Mouse (Mus musculus) small intestine, adult 10 weeks (tissue): ENCODE results near the gene Olfr78. TPM values are rescaled to one million over a fixed set of nuclear protein-coding genes. Genes with fewer than 3 reads are reported as not detected.

ENCODE experiments used
- polyA plus RNA-seq: library from polyadenylated mRNA; stranded (reverse); fragments of 350-450 nt; fragmentation: Illumina TruSeq; extraction: RNeasy Lipid Tissue Mini Kit (QIAGEN cat#74804); gene quantifications from one replicate; pipeline ENCODE4 v1.2.3, GENCODE M21; 2014; ENCODE audit warnings: low replicate concordance

Olfr78 gene
- 1.3 TPM for polyA plus RNA-seq

DNA sequence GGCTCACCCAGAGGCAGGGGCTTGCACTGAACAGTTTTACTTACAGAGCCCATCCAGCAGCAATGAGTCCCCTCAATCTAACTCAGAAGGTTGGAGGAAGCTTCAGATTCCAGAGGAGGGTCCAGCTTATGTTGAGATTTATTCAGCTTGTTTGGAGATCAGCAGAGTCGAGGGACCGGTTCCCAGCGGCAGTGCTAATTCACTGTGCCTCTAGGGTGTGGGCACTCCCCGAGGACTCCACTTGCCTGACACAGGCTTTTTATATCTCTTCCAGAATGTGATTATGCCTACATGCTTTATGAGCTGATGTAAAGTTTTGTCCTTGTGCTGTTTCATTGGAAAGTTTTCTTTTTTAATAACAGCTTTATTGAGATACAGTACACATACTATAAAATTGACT, at the start of gene Olfr78, which contains the start of gene Olfr560:
TSS of gene Olfr78 (minus strand) at position 206 of the 400 bp plus-strand sequence.
TSS of gene Olfr560 (minus strand) at position 101 of the 400 bp plus-strand sequence.

DNA sequence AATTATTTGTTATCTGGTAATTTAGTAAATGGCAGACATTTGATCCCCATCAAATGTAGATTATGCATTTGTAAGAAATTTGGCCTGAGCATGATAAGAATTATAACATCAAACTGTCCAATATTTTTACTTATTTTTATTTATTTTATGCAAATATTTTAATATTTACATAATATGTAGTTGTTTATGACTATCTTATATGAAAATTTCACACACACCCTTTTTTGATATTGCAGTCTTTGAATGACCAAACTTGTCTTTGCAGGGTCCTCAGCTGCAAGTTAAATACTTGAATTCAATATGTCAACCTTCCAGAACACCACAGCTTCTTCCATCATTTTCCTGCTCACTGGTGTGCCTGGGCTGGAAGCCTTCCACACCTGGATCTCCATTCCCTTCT, 43.9 kb upstream of the Olfr78 start, which contains the start of gene Olfr564:
TSS of gene Olfr564 (plus strand) at position 301 of the 400 bp plus-strand sequence.

DNA sequence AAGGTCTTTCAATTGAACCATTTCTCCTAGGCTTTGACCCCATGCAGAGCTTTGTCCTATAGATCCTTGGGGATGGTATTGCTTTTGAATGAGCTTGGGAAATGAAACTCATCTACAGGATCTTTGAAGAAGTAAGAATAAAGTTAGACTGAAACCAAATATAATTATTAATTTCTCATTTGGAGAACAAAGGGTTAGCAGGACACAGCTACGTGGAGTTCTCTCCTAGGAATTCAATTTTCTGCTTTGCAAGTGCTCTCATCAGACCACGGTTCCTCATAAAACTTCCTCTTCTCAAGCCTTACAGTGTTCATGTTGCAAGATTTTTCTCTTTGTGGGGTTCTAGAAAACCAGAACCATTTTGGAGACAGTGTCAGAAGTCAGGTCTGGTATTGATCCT, 11.7 kb upstream of the Olfr78 start, which contains the start of gene Olfr561:
TSS of gene Olfr561 (plus strand) at position 301 of the 400 bp plus-strand sequence.

DNA sequence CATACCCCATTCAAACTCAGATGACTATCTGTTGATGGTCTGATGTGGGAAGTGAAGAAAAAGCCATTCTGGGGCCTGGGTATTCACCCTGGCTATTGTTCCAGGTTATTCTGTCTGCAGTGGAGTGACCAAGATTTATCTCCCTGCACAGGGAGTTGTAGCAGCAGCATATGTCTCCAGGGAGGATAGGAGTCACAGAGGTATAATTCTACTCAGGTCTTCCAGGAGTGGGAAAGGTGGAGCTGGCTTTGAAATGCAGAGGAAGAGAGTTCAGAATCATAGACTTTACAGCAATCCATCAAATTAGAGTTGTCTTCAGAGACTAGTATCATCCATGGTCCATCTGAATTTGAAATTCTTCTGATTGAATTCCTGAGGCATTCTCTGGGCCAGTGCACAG, 31.9 kb downstream of the Olfr78 start, which contains the start of gene Olfr559:
TSS of gene Olfr559 (minus strand) at position 101 of the 400 bp plus-strand sequence.

DNA sequence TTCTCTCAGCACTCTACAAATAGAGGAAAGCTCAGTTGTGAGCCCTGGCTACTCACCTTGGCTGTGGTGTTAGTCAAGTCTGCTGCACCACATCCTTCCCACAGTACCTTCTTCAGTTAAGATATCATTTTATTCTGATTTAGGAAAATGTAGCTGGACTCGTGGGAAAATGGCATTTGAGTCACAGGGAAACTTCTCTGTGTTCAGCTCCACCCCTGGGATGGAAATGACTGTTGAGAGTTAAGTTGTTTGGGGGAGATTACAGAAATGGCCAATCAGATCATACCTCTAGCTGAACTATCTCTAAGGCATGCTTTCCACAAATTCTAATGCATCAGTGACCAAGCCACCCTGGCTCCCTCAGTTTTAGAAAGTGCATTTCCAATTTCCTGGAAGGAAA, 40.3 kb downstream of the Olfr78 start, which contains the start of gene Olfr33:
TSS of gene Olfr33 (minus strand) at position 101 of the 400 bp plus-strand sequence.

DNA sequence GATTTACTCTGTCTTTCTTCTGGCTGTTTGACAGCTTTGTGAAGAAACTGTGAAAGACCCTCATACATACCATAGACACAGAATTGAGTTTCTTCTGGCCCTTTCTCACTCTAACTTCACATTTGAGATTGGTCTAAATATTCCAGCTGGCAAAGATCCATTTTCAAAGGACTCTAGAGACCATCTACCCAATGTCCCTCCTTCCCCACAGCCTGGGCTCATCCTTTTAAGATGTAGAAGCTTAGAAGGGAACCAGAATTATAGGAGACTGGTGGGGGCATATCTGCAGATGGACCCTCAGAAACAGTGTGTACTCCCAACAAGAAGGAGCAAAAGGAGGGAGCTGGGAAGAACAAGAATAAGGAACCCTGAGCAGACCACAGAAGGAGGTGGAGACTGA, 57.4 kb downstream of the Olfr78 start, which contains the start of gene Olfr558:
TSS of gene Olfr558 (plus strand) at position 301 of the 400 bp plus-strand sequence.

DNA sequence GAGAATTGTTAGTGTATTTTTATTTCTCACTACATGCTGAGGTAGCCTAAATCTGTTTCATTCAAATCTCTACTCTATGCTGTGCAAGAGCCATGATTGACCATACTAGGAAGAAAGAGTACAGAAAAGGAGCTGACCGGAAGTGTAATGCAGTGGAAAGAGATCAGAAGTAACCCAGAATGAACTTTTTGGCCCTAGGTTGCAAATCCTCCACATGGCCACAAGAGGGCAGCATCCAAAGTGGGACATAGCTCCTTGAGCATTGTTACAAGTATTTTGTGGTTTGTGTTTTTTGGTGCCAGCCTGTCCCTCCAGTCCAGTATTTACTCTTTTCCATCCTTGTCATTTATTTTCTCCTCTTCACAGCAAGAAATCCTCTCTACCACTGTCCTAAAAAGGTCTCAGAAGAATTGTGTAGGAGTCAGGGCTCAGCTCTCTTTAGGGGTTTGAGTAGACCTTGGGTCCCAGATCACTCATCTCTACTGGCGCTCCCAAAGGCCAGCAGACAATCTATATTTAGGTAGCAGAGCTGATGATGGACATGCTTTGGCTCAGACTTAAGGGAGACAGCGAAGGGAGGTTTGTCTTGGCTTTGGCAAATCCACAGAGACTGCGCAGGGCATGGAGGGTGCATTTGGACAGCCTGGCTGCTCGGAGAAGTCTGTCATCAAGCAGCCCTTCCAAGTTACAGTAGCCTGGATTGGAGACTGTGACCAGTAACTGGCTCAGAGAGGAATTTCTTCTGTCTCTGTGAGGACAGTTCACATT, 63.7 kb downstream of the Olfr78 start, which contains the start of gene Olfr557:
TSS of gene Olfr557 (plus strand) at position 553 of the 768 bp plus-strand sequence.

Other genes starting within 250 kb of the Olfr78 start
- gene Olfr547, start 224.7 kb downstream of the Olfr78 start, polyA plus RNA-seq: not detected
- gene Olfr548-ps1, start 218.6 kb downstream of the Olfr78 start, polyA plus RNA-seq: not detected
- not detected for gene Olfr549, start 209.6 kb downstream of the Olfr78 start, polyA plus RNA-seq
- 15.3 TPM for gene Trim21, start 194.0 kb downstream of the Olfr78 start, polyA plus RNA-seq
- not detected for gene Olfr550, start 188.0 kb downstream of the Olfr78 start, polyA plus RNA-seq
- gene Olfr551, start 167.6 kb downstream of the Olfr78 start, polyA plus RNA-seq: not detected
- not detected for gene Olfr552, start 161.7 kb downstream of the Olfr78 start, polyA plus RNA-seq
- gene Olfr553, start 141.3 kb downstream of the Olfr78 start, polyA plus RNA-seq: not detected
- not detected for gene Olfr554, start 121.0 kb downstream of the Olfr78 start, polyA plus RNA-seq
- gene Olfr555, start 100.6 kb downstream of the Olfr78 start, polyA plus RNA-seq: not detected
- gene Olfr556, start 94.6 kb downstream of the Olfr78 start, polyA plus RNA-seq: not detected
- gene Trim68, start 72.1 kb downstream of the Olfr78 start, polyA plus RNA-seq: 3.0 TPM
- gene Olfr557, start 63.6 kb downstream of the Olfr78 start, polyA plus RNA-seq: not detected
- gene Olfr558, start 57.3 kb downstream of the Olfr78 start, polyA plus RNA-seq: 2.3 TPM
- not detected for gene Olfr33, start 40.4 kb downstream of the Olfr78 start, polyA plus RNA-seq
- gene Olfr559, start 32.0 kb downstream of the Olfr78 start, polyA plus RNA-seq: not detected
- gene Olfr560, start 105 bp downstream of the Olfr78 start, polyA plus RNA-seq: 0.30 TPM
- gene Olfr561, start 11.8 kb upstream of the Olfr78 start, polyA plus RNA-seq: 0.26 TPM
- not detected for gene Olfr564, start 44.0 kb upstream of the Olfr78 start, polyA plus RNA-seq
- gene Olfr566, start 99.3 kb upstream of the Olfr78 start, polyA plus RNA-seq: not detected
- gene Olfr568, start 117.7 kb upstream of the Olfr78 start, polyA plus RNA-seq: not detected
- gene Olfr569, start 131.4 kb upstream of the Olfr78 start, polyA plus RNA-seq: not detected
- not detected for gene Olfr570, start 135.1 kb upstream of the Olfr78 start, polyA plus RNA-seq
- gene Olfr571, start 158.1 kb upstream of the Olfr78 start, polyA plus RNA-seq: not detected
- not detected for gene Olfr572, start 164.9 kb upstream of the Olfr78 start, polyA plus RNA-seq
- gene Olfr573-ps1, start 183.1 kb upstream of the Olfr78 start, polyA plus RNA-seq: not detected
- not detected for gene Olfr574, start 189.0 kb upstream of the Olfr78 start, polyA plus RNA-seq
- not detected for gene Olfr575, start 199.3 kb upstream of the Olfr78 start, polyA plus RNA-seq
- not detected for gene Olfr576, start 203.2 kb upstream of the Olfr78 start, polyA plus RNA-seq
- not detected for gene Olfr577, start 216.5 kb upstream of the Olfr78 start, polyA plus RNA-seq
- gene Olfr578, start 229.9 kb upstream of the Olfr78 start, polyA plus RNA-seq: not detected